Mouse (Mus musculus) gastrocnemius, postnatal 10 days (tissue): Measurements from ENCODE around the gene Cela1. TPM values are rescaled to one million over a fixed set of nuclear protein-coding genes. Genes with fewer than 3 reads are reported as not detected.

Source experiments
- DNase-seq: peaks from one replicate; pipeline ENCODE4 v3.0.0; 2021; ENCODE audit warnings: mixed read lengths
- long read RNA-seq, 2 experiments: library from polyadenylated mRNA; stranded (forward); transcript quantifications; one replicate each; pipeline ENCODE4 v2.0.0; 2021
- total RNA-seq, 2 experiments: library from RNA; stranded (reverse); gene quantifications; 2 replicates each; pipeline ENCODE4 v1.2.3; 2021

Gene Cela1
- total RNA-seq: 1 to 10 TPM in 1 of 2 experiments, not detected in 1; 1.2 TPM
- long read RNA-seq, experiment 1: 0 reads
- long read RNA-seq, experiment 2, partial matches to known transcripts: 0 of 1 reads
- long read RNA-seq, experiment 2, other reads (novel, unspliced or antisense): 0 of 1 reads

GRCm38 (mm10) chr15:100687430-100687971 lies at the start of gene Cela1:
TSS of gene Cela1 (minus strand) at chr15:100687921.
- DNase-seq: no peak

DNA sequence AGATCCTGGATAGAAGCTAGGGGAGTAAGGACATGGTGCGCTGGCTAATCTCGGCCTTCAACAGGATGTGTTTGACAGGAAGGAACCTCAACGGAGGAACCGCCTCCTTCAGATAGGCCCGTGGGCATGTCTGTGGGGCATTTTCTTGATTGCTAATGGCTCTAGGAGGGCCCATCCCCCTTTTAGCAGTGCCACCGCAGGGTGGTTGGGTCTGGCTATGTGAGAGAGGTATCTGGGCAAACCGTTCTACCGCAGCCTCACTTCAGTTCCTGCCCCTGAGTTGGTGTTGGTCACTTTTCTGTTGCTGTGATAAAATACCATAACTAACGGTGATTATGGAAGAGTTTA lies 48.2 kb upstream of the Cela1 start:
- no peak for DNase-seq

GRCm38 (mm10) chr15:100735095-100735952 lies 47.6 kb upstream of the Cela1 start:
- DNase-seq: peak; percentile 16

- DNase-seq: no peak
Observed at GRCm38 (mm10) chr15:100732580-100732979, 44.9 kb upstream of the Cela1 start.

- no peak for DNase-seq
Observed at GRCm38 (mm10) chr15:100731081-100731480, 43.4 kb upstream of the Cela1 start.

- peak; percentile 20 for DNase-seq
Observed at GRCm38 (mm10) chr15:100729281-100729985, 41.7 kb upstream of the Cela1 start, which contains the start of gene Galnt6. TSS of gene Galnt6 (minus strand) at chr15:100729376.

GRCm38 (mm10) chr15:100728586-100728985 lies 40.9 kb upstream of the Cela1 start:
- DNase-seq: no peak

GRCm38 (mm10) chr15:100727834-100728233 lies 40.1 kb upstream of the Cela1 start:
- no peak for DNase-seq

DNA sequence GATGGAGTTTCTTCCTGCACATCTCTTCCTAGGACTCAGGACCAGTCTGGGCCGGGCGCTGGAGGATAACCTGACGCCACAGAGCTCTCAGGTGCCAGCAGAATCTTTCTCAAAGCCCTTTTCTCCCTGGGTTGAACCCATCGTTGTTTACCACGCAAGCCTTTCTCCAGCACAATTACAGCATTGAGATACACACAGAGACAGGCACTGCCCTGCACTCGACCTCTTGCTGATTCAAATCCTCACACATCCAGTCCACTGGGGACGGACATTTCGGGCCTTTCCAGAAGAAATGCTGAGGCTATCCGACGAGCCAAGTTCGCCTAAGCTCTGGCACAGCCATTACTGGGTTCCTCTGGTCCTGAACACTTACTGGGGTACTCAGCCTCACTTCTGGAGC lies 39.0 kb upstream of the Cela1 start:
- DNase-seq: no peak

DNA sequence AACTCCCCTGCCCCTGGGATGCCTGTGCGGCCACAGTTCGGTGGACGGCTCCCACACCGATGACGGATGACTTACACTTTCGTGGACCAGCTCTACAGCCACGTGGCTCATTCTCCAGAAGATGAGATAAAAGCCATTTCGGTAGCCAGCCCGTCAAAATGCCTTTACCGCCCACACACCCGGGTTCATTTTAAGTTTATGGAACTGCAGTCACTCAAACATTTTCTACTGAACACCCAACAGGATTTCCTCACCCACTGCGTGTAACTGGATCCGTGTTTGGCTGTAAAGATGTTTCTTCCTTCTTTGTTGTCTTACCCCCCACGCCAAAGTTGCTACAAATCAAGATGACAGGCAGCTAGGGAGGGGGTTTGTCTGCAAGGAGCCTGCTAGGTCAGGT lies 35.8 kb upstream of the Cela1 start:
- no peak for DNase-seq

GRCm38 (mm10) chr15:100722564-100722963 lies 34.8 kb upstream of the Cela1 start:
- no peak for DNase-seq

- DNase-seq: no peak
Observed at GRCm38 (mm10) chr15:100722026-100722425, 34.3 kb upstream of the Cela1 start.

DNA sequence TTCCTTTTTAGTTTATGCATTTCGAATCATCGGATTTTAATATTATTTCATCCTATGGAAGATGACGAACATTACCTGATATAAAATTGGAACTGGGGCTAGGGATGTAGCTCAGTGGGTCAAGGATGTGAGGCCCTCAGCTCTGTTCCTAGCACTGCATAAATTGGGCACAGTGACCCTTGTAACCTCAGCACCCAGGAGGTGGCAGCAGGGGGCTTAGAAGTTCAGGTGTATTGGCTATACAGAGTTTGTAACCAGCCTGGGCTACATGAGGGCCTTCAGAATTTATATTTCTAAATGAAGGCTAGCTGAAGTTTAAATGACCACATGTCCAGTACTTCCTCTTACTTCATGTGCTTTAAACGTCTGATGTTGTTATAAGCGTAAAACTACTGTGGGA lies 33.7 kb upstream of the Cela1 start:
- no peak for DNase-seq

DNA sequence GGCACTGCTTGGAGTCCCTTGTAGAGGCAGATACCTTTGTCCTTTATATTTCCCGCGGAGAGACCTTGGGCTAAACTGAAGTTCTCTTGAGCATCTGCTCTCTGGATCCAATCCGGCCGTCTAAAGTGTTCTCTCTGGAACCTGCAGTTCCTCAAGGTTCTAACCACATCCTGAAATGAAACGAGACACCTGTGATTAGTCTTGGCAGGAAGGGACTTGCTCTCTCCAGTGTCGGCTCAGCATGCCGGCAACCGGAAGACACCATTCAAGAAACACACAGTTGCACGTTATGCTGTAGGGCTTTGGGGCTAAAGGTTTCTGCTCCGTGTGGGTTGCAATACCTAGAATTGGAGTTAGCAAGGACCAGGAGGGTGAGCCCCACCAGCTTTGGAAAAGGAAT lies 32.3 kb upstream of the Cela1 start:
- DNase-seq: no peak

GRCm38 (mm10) chr15:100719217-100719616 lies 31.5 kb upstream of the Cela1 start:
- DNase-seq: no peak

DNA sequence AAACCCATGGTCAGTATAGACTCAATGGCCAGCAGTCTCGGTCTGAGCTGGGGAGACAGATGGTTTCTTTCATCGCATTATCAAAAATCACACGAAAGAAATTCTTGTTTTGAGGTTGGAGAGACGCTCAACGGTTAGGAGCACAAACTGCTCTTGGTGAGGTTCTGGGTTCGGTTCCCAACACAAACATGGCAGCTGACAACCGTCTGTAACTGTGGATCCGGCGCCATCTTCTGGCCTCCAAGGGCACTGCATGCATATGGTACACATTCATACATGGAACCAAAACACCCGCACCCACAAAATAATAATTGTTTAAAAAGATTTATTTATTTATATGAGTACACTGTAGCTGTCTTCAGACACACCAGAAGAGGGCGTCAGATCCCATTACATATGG lies 30.9 kb upstream of the Cela1 start:
- no peak for DNase-seq

GRCm38 (mm10) chr15:100717933-100718332 lies 30.2 kb upstream of the Cela1 start:
- DNase-seq: no peak

DNA sequence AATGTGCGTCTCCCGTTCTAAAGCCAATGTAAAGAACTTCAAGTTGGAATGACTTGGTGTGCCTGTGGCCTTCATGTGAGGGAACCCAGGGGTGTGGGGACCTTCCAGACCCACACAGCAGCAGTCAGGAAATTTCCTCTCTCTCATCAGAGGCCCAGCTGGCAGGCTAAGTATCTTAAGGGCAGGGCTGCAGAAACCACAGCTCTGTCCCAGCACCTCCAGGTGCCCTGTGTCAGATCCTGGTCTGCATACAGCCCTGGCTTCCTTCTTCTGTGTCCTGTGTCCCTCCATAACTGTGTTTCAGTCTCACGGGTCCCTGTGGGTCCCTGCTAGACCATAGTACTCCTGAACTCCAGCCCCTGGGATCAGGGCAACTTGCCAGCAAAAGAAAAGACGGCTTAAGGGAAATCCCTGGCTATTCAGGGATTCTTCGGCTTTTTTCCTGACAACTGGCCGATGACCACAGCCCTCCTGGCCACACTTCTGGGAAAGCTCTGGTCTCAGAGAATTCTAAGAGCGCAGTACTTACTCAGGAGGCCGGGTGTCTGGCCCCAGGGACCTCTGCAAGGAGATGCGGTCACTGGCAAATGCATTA lies 27.8 kb upstream of the Cela1 start:
- DNase-seq: no peak

- DNase-seq: no peak
Observed at GRCm38 (mm10) chr15:100714470-100714869, 26.7 kb upstream of the Cela1 start.

DNA sequence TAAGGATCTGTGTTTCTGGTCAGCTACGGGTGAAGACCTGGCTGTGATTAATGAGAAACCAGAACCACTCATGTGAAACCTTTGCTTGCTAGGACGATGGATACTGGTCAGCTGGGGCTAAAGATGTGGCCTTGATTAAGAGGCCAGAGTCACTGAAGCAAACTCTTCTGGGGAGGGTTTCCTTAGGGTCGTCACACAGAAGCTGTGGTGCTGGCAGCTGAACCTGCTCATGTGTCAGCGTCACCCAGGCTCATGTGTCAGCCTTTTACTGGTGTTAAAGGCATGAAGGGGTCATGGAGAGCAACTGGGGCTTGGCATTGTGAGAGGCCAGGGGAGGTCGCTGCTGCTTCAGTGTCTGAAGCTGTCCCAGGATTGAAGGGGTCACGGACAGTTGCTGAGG lies 23.1 kb upstream of the Cela1 start:
- DNase-seq: no peak

GRCm38 (mm10) chr15:100708433-100709078 lies 20.8 kb upstream of the Cela1 start:
- DNase-seq: no peak

DNA sequence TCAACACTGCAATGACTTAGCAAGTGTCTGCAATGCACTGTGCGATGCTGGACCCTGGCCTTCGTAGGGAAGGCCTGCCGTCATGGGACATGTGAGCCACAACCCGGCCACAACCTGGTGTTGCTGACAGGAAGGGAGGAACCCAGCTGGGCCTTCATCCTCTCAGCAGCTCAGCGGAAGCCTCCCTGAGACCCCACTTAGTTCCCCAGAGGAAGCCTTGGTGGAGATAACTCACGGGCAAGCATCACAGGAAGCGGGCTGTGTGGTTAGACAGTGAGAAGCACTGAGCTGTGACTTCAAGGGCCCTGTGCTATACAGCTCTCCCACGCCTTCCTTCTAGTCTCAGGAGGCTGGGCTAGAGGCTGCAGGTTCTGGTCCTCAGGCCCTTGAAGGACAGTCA lies 18.5 kb upstream of the Cela1 start:
- no peak for DNase-seq
